Mouse (Mus musculus): ENCODE data around the gene Rgs5. TPM values are rescaled to one million over a fixed set of nuclear protein-coding genes. Genes with fewer than 3 reads are reported as not detected.

Gene Rgs5
- polyA plus RNA-seq (2012; rRNA removed) = 25.3 and 30.7 TPM in 2 replicates

DNA sequence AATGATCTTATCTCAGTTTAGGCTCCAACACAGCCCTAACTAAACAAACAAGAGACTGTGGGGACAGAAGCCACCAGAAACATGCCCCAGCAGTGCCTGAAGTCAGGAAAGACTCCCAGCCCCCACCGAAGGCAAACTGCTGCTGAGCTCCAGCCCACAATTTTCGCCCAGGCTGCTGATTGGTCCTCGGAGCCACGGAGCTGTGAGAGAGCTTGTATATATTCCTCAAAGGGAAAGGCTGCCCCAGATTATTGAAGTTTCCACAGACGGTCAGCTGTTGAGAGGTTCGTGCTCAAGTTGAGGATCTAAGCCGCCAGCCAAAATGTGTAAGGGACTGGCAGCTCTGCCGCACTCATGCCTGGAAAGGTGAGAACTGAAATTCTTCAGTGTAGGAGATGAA lies at the start of gene Rgs5:
Gene Rgs5 (plus strand): TSS at position 246 of the 400 bp plus-strand sequence.

Other genes with a start within 250 kb of the Rgs5 start
- gene Nuf2, start 124.0 kb upstream of the Rgs5 start, polyA plus RNA-seq (2012; rRNA removed) = 20.4 and 26.2 TPM in 2 replicates
- gene Rgs4, start 92.1 kb downstream of the Rgs5 start, polyA plus RNA-seq (2012; rRNA removed) = 23.1 and 24.1 TPM in 2 replicates

Measured in central nervous system, embryonic 14 days (tissue).